Mouse (Mus musculus): Measurements from ENCODE around the gene Pdpn. TPM values are rescaled to one million over a fixed set of nuclear protein-coding genes. Genes with fewer than 3 reads are reported as not detected.
A peak's percentile ranks its signal among the peaks of the same experiment; 100 is the strongest.

The Pdpn gene
- polyA plus RNA-seq, 2 experiments = 34.3 to 80.3 TPM

- ATAC-seq (ENCODE audit: low FRiP score, low read depth) (peak; percentile 73), DNase-seq (ENCODE audit: low spot score) (peak; percentile 38)
- H3K27me3 ChIP-seq (ENCODE audit: control insufficient read depth, insufficient read depth, low read length) = no peaks in the 10 kb centered on the region
- H3K4me2 ChIP-seq (replicated peaks; ENCODE audit: low read depth, low read length, severe bottlenecking) = peak overlapping the region; percentile 90
- TF ChIP-seq POLR2A (IDR thresholded peaks at IDR 0.05; ENCODE audit: borderline replicate concordance, extremely low read depth, insufficient read depth, insufficient read length) = no peak
- H3K4me3 ChIP-seq (replicated peaks; ENCODE audit: low read length) = peak overlapping the region; percentile 52
- no peaks in the 10 kb centered on the region for H3K36me3 ChIP-seq (ENCODE audit: control insufficient read depth, insufficient read depth, low read length)
- H3K9ac ChIP-seq (ENCODE audit: low read depth, low read length, severe bottlenecking) = peak overlapping the region; percentile 59
- peak overlapping the region; percentile 71; the same call in 1 of the 2 replicates for H3K27ac ChIP-seq (replicated peaks; ENCODE audit: low read depth, low read length)
- 4% methylated on average over 24 of the region's 24 CpGs for WGBS
- H3K9me3 ChIP-seq (ENCODE audit: control insufficient read depth, low read length) = no peaks in the 10 kb centered on the region
- H3K4me1 ChIP-seq (ENCODE audit: control insufficient read depth, insufficient read depth, low read length) = peaks cover 46% of the 10 kb centered on the region
Observed at GRCm38 (mm10) chr4:143298431-143299315, 691 bp downstream of the Pdpn start.

DNA sequence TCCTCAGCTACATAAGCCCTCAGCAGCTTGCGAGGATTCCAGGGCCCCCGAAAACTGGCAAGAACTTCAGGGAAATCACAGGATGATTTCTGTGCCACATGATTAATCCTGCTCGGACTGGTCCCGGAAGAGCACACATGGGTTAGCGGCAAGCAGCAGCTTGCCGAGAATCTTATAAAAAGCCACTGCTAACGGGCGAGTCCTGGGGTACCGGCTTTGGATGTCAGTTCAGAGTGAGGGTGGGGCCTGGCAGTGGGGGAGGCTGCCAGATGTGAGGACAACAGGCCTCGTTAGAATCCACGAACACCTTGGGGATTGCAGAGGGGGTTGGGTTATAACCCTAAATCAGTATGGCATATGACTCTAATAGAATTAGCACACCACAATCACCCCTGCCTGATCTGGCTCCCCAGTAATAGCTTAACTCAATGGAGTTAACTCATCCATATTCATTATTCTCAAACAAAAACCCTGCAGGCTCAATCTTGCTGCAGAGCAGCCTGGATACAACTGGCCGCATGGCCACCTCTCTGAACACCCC, 2.3 kb downstream of the Pdpn start:
- H3K9ac ChIP-seq (ENCODE audit: low read depth, low read length, severe bottlenecking) = peak overlapping the region; percentile 49
- ATAC-seq (ENCODE audit: low FRiP score, low read depth) (0 out of 2 replicates have a peak, but pooled peaks have one; percentile 13), DNase-seq (ENCODE audit: low spot score) (peak; percentile 40)
- H3K36me3 ChIP-seq (ENCODE audit: control insufficient read depth, insufficient read depth, low read length) = no peaks in the 10 kb centered on the region; the same call in 1 of the 2 replicates
- no peak for TF ChIP-seq POLR2A (IDR thresholded peaks at IDR 0.05; ENCODE audit: borderline replicate concordance, extremely low read depth, insufficient read depth, insufficient read length)
- H3K9me3 ChIP-seq (ENCODE audit: control insufficient read depth, low read length) = no peaks in the 10 kb centered on the region
- no peaks in the 10 kb centered on the region for H3K27me3 ChIP-seq (ENCODE audit: control insufficient read depth, insufficient read depth, low read length)
- peak overlapping the region; percentile 14 for H3K4me3 ChIP-seq (replicated peaks; ENCODE audit: low read length)
- H3K4me2 ChIP-seq (replicated peaks; ENCODE audit: low read depth, low read length, severe bottlenecking) = peak overlapping the region; percentile 47
- H3K27ac ChIP-seq (replicated peaks; ENCODE audit: low read depth, low read length) = 0 out of 2 replicates have a peak overlapping the region, but pooled peaks have one; percentile 38
- H3K4me1 ChIP-seq (ENCODE audit: control insufficient read depth, insufficient read depth, low read length) = peaks cover 46% of the 10 kb centered on the region
- 2% methylated on average over 12 of the region's 12 CpGs for WGBS

DNA sequence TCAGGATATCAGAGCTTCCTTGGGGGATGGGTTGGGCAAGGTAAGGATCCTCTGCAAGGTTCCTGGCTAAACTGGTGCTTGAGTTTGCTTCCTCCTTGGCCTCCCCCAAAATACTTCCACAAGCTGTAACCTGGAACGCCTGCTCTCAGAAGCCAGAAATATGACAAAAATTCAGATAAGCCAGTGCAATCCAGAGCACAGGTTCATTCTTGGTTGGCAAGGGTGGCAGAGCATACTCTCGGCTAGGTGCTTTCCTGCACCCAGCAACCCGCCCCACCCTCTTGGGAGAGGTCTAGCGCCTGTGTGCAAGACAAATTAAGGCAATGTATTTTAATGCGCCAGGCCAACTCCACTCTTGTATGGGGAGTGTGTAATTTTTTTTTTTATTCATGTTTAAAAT, 3.2 kb downstream of the Pdpn start:
- Histone ChIP-seq H3K36me3 (ENCODE audit: control insufficient read depth, insufficient read depth, low read length) (no peaks in the 10 kb centered on the region; the same call in 1 of the 2 replicates), H3K9me3 (ENCODE audit: control insufficient read depth, low read length) (no peaks in the 10 kb centered on the region), H3K4me2 (replicated peaks; ENCODE audit: low read depth, low read length, severe bottlenecking) (no peak overlapping the region), H3K4me1 (ENCODE audit: control insufficient read depth, insufficient read depth, low read length) (peaks cover 46% of the 10 kb centered on the region), H3K4me3 (replicated peaks; ENCODE audit: low read length) (no peak overlapping the region), H3K27me3 (ENCODE audit: control insufficient read depth, insufficient read depth, low read length) (no peaks in the 10 kb centered on the region), H3K27ac (replicated peaks; ENCODE audit: low read depth, low read length) (no peak overlapping the region), H3K9ac (ENCODE audit: low read depth, low read length, severe bottlenecking) (no peak overlapping the region)
- DNase-seq (ENCODE audit: low spot score) (no peak), ATAC-seq (ENCODE audit: low FRiP score, low read depth) (no peak)
- 64% methylated on average over 5 of the region's 5 CpGs for WGBS
- no peak for TF ChIP-seq POLR2A (IDR thresholded peaks at IDR 0.05; ENCODE audit: borderline replicate concordance, extremely low read depth, insufficient read depth, insufficient read length)

- ATAC-seq (ENCODE audit: low FRiP score, low read depth) (no peak), DNase-seq (ENCODE audit: low spot score) (no peak)
- Histone ChIP-seq H3K36me3 (ENCODE audit: control insufficient read depth, insufficient read depth, low read length) (no peaks in the 10 kb centered on the region; the same call in 1 of the 2 replicates), H3K9ac (ENCODE audit: low read depth, low read length, severe bottlenecking) (no peak overlapping the region), H3K4me2 (replicated peaks; ENCODE audit: low read depth, low read length, severe bottlenecking) (no peak overlapping the region), H3K9me3 (ENCODE audit: control insufficient read depth, low read length) (no peaks in the 10 kb centered on the region), H3K27me3 (ENCODE audit: control insufficient read depth, insufficient read depth, low read length) (no peaks in the 10 kb centered on the region), H3K4me3 (replicated peaks; ENCODE audit: low read length) (no peak overlapping the region), H3K27ac (replicated peaks; ENCODE audit: low read depth, low read length) (no peak overlapping the region), H3K4me1 (ENCODE audit: control insufficient read depth, insufficient read depth, low read length) (peaks cover 32% of the 10 kb centered on the region)
- no peak for TF ChIP-seq POLR2A (IDR thresholded peaks at IDR 0.05; ENCODE audit: borderline replicate concordance, extremely low read depth, insufficient read depth, insufficient read length)
- WGBS = 71% methylated on average over 6 of the region's 6 CpGs
Observed at GRCm38 (mm10) chr4:143294324-143294723, 5.0 kb downstream of the Pdpn start.

DNA sequence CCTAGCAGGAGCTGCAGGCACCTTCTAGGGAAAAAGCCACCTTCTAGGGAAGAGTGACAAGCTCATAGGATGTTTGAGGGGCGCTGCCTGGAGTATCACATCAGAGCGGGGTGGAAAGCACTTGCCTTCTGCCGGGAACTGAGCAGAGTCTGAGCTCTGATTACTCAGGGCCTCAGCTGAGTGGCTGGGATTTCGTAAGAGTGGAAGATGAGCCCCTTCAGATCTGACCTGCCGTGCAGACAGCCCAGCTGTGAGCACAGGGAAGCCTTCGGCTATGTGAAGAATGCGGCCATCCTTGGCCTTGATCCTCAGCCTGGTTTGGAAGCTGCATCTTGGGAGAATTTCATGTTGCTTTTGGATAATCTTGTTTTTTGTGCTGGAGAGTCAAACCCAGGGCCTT, 10.5 kb downstream of the Pdpn start:
- Histone ChIP-seq H3K4me3 (replicated peaks; ENCODE audit: low read length) (no peak overlapping the region), H3K4me2 (replicated peaks; ENCODE audit: low read depth, low read length, severe bottlenecking) (no peak overlapping the region), H3K4me1 (ENCODE audit: control insufficient read depth, insufficient read depth, low read length) (peaks cover 6% of the 10 kb centered on the region), H3K27me3 (ENCODE audit: control insufficient read depth, insufficient read depth, low read length) (no peaks in the 10 kb centered on the region), H3K36me3 (ENCODE audit: control insufficient read depth, insufficient read depth, low read length) (no peaks in the 10 kb centered on the region; the same call in 1 of the 2 replicates), H3K9me3 (ENCODE audit: control insufficient read depth, low read length) (no peaks in the 10 kb centered on the region), H3K27ac (replicated peaks; ENCODE audit: low read depth, low read length) (peak overlapping the region; percentile 27; the same call in 1 of the 2 replicates), H3K9ac (ENCODE audit: low read depth, low read length, severe bottlenecking) (no peak overlapping the region)
- 30% methylated on average over 7 of the region's 7 CpGs for WGBS
- ATAC-seq (ENCODE audit: low FRiP score, low read depth) (peak; percentile 47; the same call in 1 of the 2 replicates), DNase-seq (ENCODE audit: low spot score) (peak; percentile 31)
- TF ChIP-seq POLR2A (IDR thresholded peaks at IDR 0.05; ENCODE audit: borderline replicate concordance, extremely low read depth, insufficient read depth, insufficient read length) = no peak
